Mouse (Mus musculus) kidney, embryonic 15.5 days (tissue): ENCODE measurements around the gene Lrp1. TPM values are rescaled to one million over a fixed set of nuclear protein-coding genes. Genes with fewer than 3 reads are reported as not detected.

Experiments
- ATAC-seq: fragments of 200-750 bp; cut with Nextera tagmentation; replicated peaks from 2 replicates; pipeline ENCODE4 v1.8.0; 2017; ENCODE audit warnings: moderate TSS enrichment; ENCODE audit not compliant: low FRiP score
- H3K27ac ChIP-seq: fragments of 300-500 bp; sonication (generic); 2 replicates; pipeline ENCODE4 v1.5.1; 2015; ENCODE audit warnings: mild to moderate bottlenecking, inconsistent platforms
- H3K27me3 ChIP-seq: fragments of 300-500 bp; sonication (generic); 2 replicates; pipeline ENCODE4 v1.6.1; 2015; ENCODE audit warnings: inconsistent platforms
- H3K36me3 ChIP-seq: fragments of 300-500 bp; sonication (generic); 2 replicates; pipeline ENCODE4 v1.6.1; 2015; ENCODE audit warnings: inconsistent platforms
- H3K4me1 ChIP-seq: fragments of 300-500 bp; sonication (generic); 2 replicates; pipeline ENCODE4 v1.6.1; 2015; ENCODE audit warnings: inconsistent platforms
- H3K4me2 ChIP-seq: fragments of 300-500 bp; sonication (generic); 2 replicates; pipeline ENCODE4 v1.6.1; 2015; ENCODE audit warnings: moderate library complexity, mild to moderate bottlenecking, inconsistent platforms
- H3K4me3 ChIP-seq: fragments of 300-500 bp; sonication (generic); replicated peaks from 2 replicates; pipeline ENCODE4 v1.5.1; 2015; ENCODE audit warnings: mild to moderate bottlenecking, inconsistent platforms
- H3K9ac ChIP-seq: fragments of 300-500 bp; sonication (generic); 2 replicates; pipeline ENCODE4 v1.6.1; 2015; ENCODE audit warnings: mild to moderate bottlenecking, inconsistent platforms
- H3K9me3 ChIP-seq: fragments of 300-500 bp; sonication (generic); replicated peaks from 2 replicates; pipeline ENCODE4 v1.6.1; 2016; ENCODE audit warnings: inconsistent platforms
- WGBS: fragments of 180-500 bp; shearing (Covaris S2); methylation state at CpG from one replicate; pipeline ENCODE4 v1.1.7; 2015; ENCODE audit warnings: mixed read lengths; 5-methylcytosine and 5-hydroxymethylcytosine counted together
- polyA plus RNA-seq: library from polyadenylated mRNA; unstranded; fragments of >200 nt; fragmentation: Nextera tagmentation; extraction: Ambion mirVana; gene quantifications from 2 replicates; pipeline ENCODE4 v1.2.1, GENCODE M21; 2015

The Lrp1 gene
- polyA plus RNA-seq, 1 experiment from 2014 or later: 65.0 TPM

GRCm38 (mm10) chr10:127607059-127607458, 13.9 kb downstream of the Lrp1 start:
- Histone ChIP-seq H3K4me2 (no peak overlapping the region), H3K27me3 (no peaks in the 10 kb centered on the region), H3K9ac (no peak overlapping the region), H3K4me3 (no peak overlapping the region), H3K36me3 (peaks cover 49% of the 10 kb centered on the region), H3K4me1 (peaks cover 49% of the 10 kb centered on the region), H3K27ac (no peak overlapping the region), H3K9me3 (no peaks in the 10 kb centered on the region)
- no peak for ATAC-seq
- WGBS: 84% methylated on average over 7 of the region's 7 CpGs

GRCm38 (mm10) chr10:127605756-127606155, 15.2 kb downstream of the Lrp1 start:
- H3K9me3 ChIP-seq: no peaks in the 10 kb centered on the region
- H3K36me3 ChIP-seq: peaks cover 42% of the 10 kb centered on the region
- 89% methylated on average over 9 of the region's 9 CpGs for WGBS
- no peak overlapping the region for H3K4me2 ChIP-seq
- H3K9ac ChIP-seq: no peak overlapping the region
- no peaks in the 10 kb centered on the region for H3K27me3 ChIP-seq
- no peak for ATAC-seq
- 0 out of 2 replicates have a peak overlapping the region, but pooled peaks have one; percentile 70 for H3K27ac ChIP-seq
- no peak overlapping the region for H3K4me3 ChIP-seq
- peaks cover 56% of the 10 kb centered on the region for H3K4me1 ChIP-seq

- H3K4me2 ChIP-seq: no peak overlapping the region
- H3K36me3 ChIP-seq: peaks cover 36% of the 10 kb centered on the region
- H3K4me1 ChIP-seq: peaks cover 62% of the 10 kb centered on the region
- H3K9ac ChIP-seq: no peak overlapping the region
- no peaks in the 10 kb centered on the region for H3K9me3 ChIP-seq
- WGBS: 50% methylated on average over 8 of the region's 8 CpGs
- H3K4me3 ChIP-seq: no peak overlapping the region
- peak; percentile 31 for ATAC-seq
- no peaks in the 10 kb centered on the region for H3K27me3 ChIP-seq
- peak overlapping the region; percentile 70 for H3K27ac ChIP-seq
These were observed 15.7 kb downstream of the Lrp1 start for GRCm38 (mm10) chr10:127605251-127605547.

- WGBS: 7% methylated on average over 15 of the region's 15 CpGs
- H3K27ac ChIP-seq: peak overlapping the region; percentile 70
- no peak overlapping the region for H3K9ac ChIP-seq
- no peaks in the 10 kb centered on the region for H3K27me3 ChIP-seq
- H3K4me3 ChIP-seq: no peak overlapping the region
- peaks cover 33% of the 10 kb centered on the region for H3K36me3 ChIP-seq
- peak; percentile 53 for ATAC-seq
- peak overlapping the region; percentile 32 for H3K4me2 ChIP-seq
- H3K4me1 ChIP-seq: peaks cover 66% of the 10 kb centered on the region
- no peaks in the 10 kb centered on the region for H3K9me3 ChIP-seq
These were observed 16.3 kb downstream of the Lrp1 start for GRCm38 (mm10) chr10:127604465-127605250.

- peak overlapping the region; percentile 70 for H3K27ac ChIP-seq
- peaks cover 64% of the 10 kb centered on the region for H3K4me1 ChIP-seq
- H3K36me3 ChIP-seq: peaks cover 30% of the 10 kb centered on the region
- H3K4me3 ChIP-seq: no peak overlapping the region
- no peak overlapping the region for H3K4me2 ChIP-seq
- H3K9ac ChIP-seq: no peak overlapping the region
- 49% methylated on average over 13 of the region's 13 CpGs for WGBS
- no peak for ATAC-seq
- no peaks in the 10 kb centered on the region for H3K9me3 ChIP-seq
- H3K27me3 ChIP-seq: no peaks in the 10 kb centered on the region
These were observed 17.2 kb downstream of the Lrp1 start for GRCm38 (mm10) chr10:127603437-127604371.

GRCm38 (mm10) chr10:127602194-127602593, 18.8 kb downstream of the Lrp1 start:
- Histone ChIP-seq H3K27me3 (no peaks in the 10 kb centered on the region), H3K9ac (no peak overlapping the region), H3K4me3 (no peak overlapping the region), H3K4me2 (no peak overlapping the region), H3K36me3 (peaks cover 22% of the 10 kb centered on the region), H3K9me3 (no peaks in the 10 kb centered on the region), H3K4me1 (peaks cover 77% of the 10 kb centered on the region), H3K27ac (no peak overlapping the region)
- 93% methylated on average over 6 of the region's 6 CpGs for WGBS
- no peak for ATAC-seq

- Histone ChIP-seq H3K4me2 (peak overlapping the region; percentile 33; the same call in 1 of the 2 replicates), H3K4me3 (no peak overlapping the region), H3K9ac (0 out of 2 replicates have a peak overlapping the region, but pooled peaks have one; percentile 8), H3K27ac (peak overlapping the region; percentile 89), H3K9me3 (no peaks in the 10 kb centered on the region), H3K27me3 (no peaks in the 10 kb centered on the region), H3K4me1 (peaks cover 88% of the 10 kb centered on the region), H3K36me3 (peaks cover 8% of the 10 kb centered on the region)
- 35% methylated on average over 17 of the region's 17 CpGs for WGBS
- peak; percentile 19 for ATAC-seq
These were observed 21.0 kb downstream of the Lrp1 start for GRCm38 (mm10) chr10:127599779-127600541.

GRCm38 (mm10) chr10:127599252-127599651, 21.7 kb downstream of the Lrp1 start:
- 79% methylated on average over 11 of the region's 11 CpGs for WGBS
- H3K27ac ChIP-seq: peak overlapping the region; percentile 89; the same call in 1 of the 2 replicates
- ATAC-seq: no peak
- H3K4me2 ChIP-seq: no peak overlapping the region
- no peaks in the 10 kb centered on the region for H3K27me3 ChIP-seq
- H3K9me3 ChIP-seq: no peaks in the 10 kb centered on the region
- H3K9ac ChIP-seq: no peak overlapping the region
- peaks cover 88% of the 10 kb centered on the region for H3K4me1 ChIP-seq
- H3K4me3 ChIP-seq: no peak overlapping the region
- H3K36me3 ChIP-seq: peaks cover 14% of the 10 kb centered on the region; the same call in 1 of the 2 replicates

GRCm38 (mm10) chr10:127598607-127599006, 22.3 kb downstream of the Lrp1 start:
- no peak overlapping the region for H3K9ac ChIP-seq
- peaks cover 85% of the 10 kb centered on the region for H3K4me1 ChIP-seq
- H3K9me3 ChIP-seq: no peaks in the 10 kb centered on the region
- no peak overlapping the region for H3K4me3 ChIP-seq
- H3K27ac ChIP-seq: no peak overlapping the region
- WGBS: 67% methylated on average over 8 of the region's 8 CpGs
- H3K36me3 ChIP-seq: peaks cover 20% of the 10 kb centered on the region; the same call in 1 of the 2 replicates
- no peak for ATAC-seq
- H3K27me3 ChIP-seq: no peaks in the 10 kb centered on the region
- H3K4me2 ChIP-seq: no peak overlapping the region

- Histone ChIP-seq H3K4me2 (no peak overlapping the region), H3K9me3 (no peaks in the 10 kb centered on the region), H3K36me3 (peaks cover 30% of the 10 kb centered on the region; the same call in 1 of the 2 replicates), H3K4me3 (no peak overlapping the region), H3K9ac (no peak overlapping the region), H3K27me3 (no peaks in the 10 kb centered on the region), H3K27ac (peak overlapping the region; percentile 64), H3K4me1 (peaks cover 87% of the 10 kb centered on the region)
- ATAC-seq: no peak
- 55% methylated on average over 5 of the region's 5 CpGs for WGBS
These were observed 23.5 kb downstream of the Lrp1 start for GRCm38 (mm10) chr10:127597311-127597901.

- WGBS: 46% methylated on average over 7 of the region's 7 CpGs
- peaks cover 93% of the 10 kb centered on the region for H3K4me1 ChIP-seq
- no peaks in the 10 kb centered on the region for H3K9me3 ChIP-seq
- H3K4me3 ChIP-seq: no peak overlapping the region
- H3K27me3 ChIP-seq: no peaks in the 10 kb centered on the region
- no peak overlapping the region for H3K4me2 ChIP-seq
- H3K9ac ChIP-seq: no peak overlapping the region
- no peak for ATAC-seq
- H3K36me3 ChIP-seq: peaks cover 25% of the 10 kb centered on the region
- peak overlapping the region; percentile 54; the same call in 1 of the 2 replicates for H3K27ac ChIP-seq
These were observed 24.5 kb downstream of the Lrp1 start for GRCm38 (mm10) chr10:127596321-127596941.
